Mouse (Mus musculus) ZHBTc4 (cell line): ENCODE measurements at regions not wholly inside any gene's neighbourhood (a gene's known extent, or its start where the extent isn't known, plus 50 kb on each side); places are given as distances from the start of the nearest gene placed in this dataset.
A peak's percentile ranks its signal among the peaks of the same experiment; 100 is the strongest.

Source experiments
- DNase-seq: peaks from one replicate; pipeline ENCODE4 v3.0.0-alpha.2; 2011; ENCODE audit warnings: low read depth, low spot score

GRCm38 (mm10) chr12:10738378-10738777 is 347.8 kb downstream of the Rdh14 start:
- peak; percentile 78 for DNase-seq
